21 mouse cellular contexts compared by ENCODE assay signal in genomic region chr6:115984580-115984979, GRCm38 (mm10). TPM values are rescaled to one million over a fixed set of nuclear protein-coding genes. Genes with fewer than 3 reads are reported as not detected.
A peak's percentile ranks its signal among the peaks of the same experiment; 100 is the strongest.
DNase-seq lines count a peak whose midpoint lies in the region; ATAC-seq and TF ChIP-seq lines count a peak whose summit lies in the region.
"Had no signal": no experiment of that assay in that cellular context is flagged by ENCODE, and none has a peak within 500 bp of the region (broad histone marks: within the 10 kb centered on the region; RNA-seq: fewer than 3 reads in every experiment).

No protein-coding gene starts in this region.

- 0 out of 2 replicates have a peak overlapping the region, but pooled peaks have one; percentile 0 for H3K27ac ChIP-seq in heart, embryonic 15.5 days
- peak overlapping the region; percentile 85; the same call in 1 of the 2 replicates for H3K27ac ChIP-seq in kidney, postnatal 0 days
- H3K27ac ChIP-seq in neural tube, embryonic 14.5 days (ENCODE audit: low read depth, low read length), result no peak overlapping the region
- H3K27ac ChIP-seq in forebrain, embryonic 14.5 days (ENCODE audit: low read depth, low read length), result no peak overlapping the region
- H3K27ac ChIP-seq: liver, embryonic 12.5 days had no signal

- no peak for ATAC-seq in heart, embryonic 15.5 days (replicated peaks; ENCODE audit: insufficient number of reproducible peaks, insufficient read depth, low FRiP score, low read depth)
- ATAC-seq in kidney, postnatal 0 days (replicated peaks; ENCODE audit: low FRiP score, low read depth), result no peak
- no peak for ATAC-seq in neural tube, embryonic 14.5 days (ENCODE audit: low read depth)
- ATAC-seq in forebrain, embryonic 14.5 days, result no peak
- ATAC-seq: liver, embryonic 12.5 days had no signal

- H3K36me3 ChIP-seq in heart, embryonic 15.5 days, result no peaks in the 10 kb centered on the region
- no peaks in the 10 kb centered on the region for H3K36me3 ChIP-seq in kidney, postnatal 0 days (ENCODE audit: insufficient read depth, low read length)
- H3K36me3 ChIP-seq in neural tube, embryonic 14.5 days (ENCODE audit: control insufficient read depth, insufficient read depth, low read length), result no peaks in the 10 kb centered on the region
- no peaks in the 10 kb centered on the region for H3K36me3 ChIP-seq in forebrain, embryonic 14.5 days (ENCODE audit: control insufficient read depth, insufficient read depth, low read length)
- H3K36me3 ChIP-seq: liver, embryonic 12.5 days had no signal

- TF ChIP-seq CTCF in kidney, postnatal 0 days (IDR thresholded peaks at IDR 0.05; ENCODE audit: low read depth), result no peak

- 0 out of 2 replicates have a peak overlapping the region, but pooled peaks have one; percentile 1 for H3K9ac ChIP-seq in heart, embryonic 15.5 days
- H3K9ac ChIP-seq in kidney, postnatal 0 days (ENCODE audit: low read depth, low read length), result no peak overlapping the region
- H3K9ac ChIP-seq in neural tube, embryonic 14.5 days (replicated peaks; ENCODE audit: low read depth, low read length), result 0 out of 2 replicates have a peak overlapping the region, but pooled peaks have one; percentile 16
- no peak overlapping the region for H3K9ac ChIP-seq in forebrain, embryonic 14.5 days (ENCODE audit: low read length)
- H3K9ac ChIP-seq: liver, embryonic 12.5 days had no signal

- intact Hi-C loops in heart, postnatal 36 days (cut with DNase I), result no loop called here

- H3K4me1 ChIP-seq in heart, embryonic 15.5 days (replicated peaks), result peaks cover 54% of the 10 kb centered on the region
- H3K4me1 ChIP-seq in kidney, postnatal 0 days (replicated peaks; ENCODE audit: insufficient read depth, low read length), result peaks cover 54% of the 10 kb centered on the region
- peaks cover 19% of the 10 kb centered on the region for H3K4me1 ChIP-seq in neural tube, embryonic 14.5 days (ENCODE audit: control insufficient read depth, insufficient read depth, low read length)
- peaks cover 2% of the 10 kb centered on the region; the same call in 1 of the 2 replicates for H3K4me1 ChIP-seq in forebrain, embryonic 14.5 days (ENCODE audit: control insufficient read depth, insufficient read depth, low read length)

- DNase-seq in heart, postnatal 36 days, result no peak
- no peak for DNase-seq in kidney, postnatal 0 days (ENCODE audit: low spot score)
- no peak for DNase-seq in kidney, adult 8-10 months
- peak; percentile 43 for DNase-seq in retina, embryonic 14.5 days (ENCODE audit: low spot score)
- no peak for DNase-seq in retina, postnatal 1 day
- no peak for DNase-seq in forebrain, embryonic 14.5 days (ENCODE audit: low spot score)
- DNase-seq: adrenal gland, postnatal 14 days; cerebellum, postnatal 14 days; kidney, adult 18-20 months; layer of hippocampus, adult 9-11 months; right cerebral cortex, postnatal 25 days; thymus, postnatal 4 days had no signal

- H3K4me3 ChIP-seq in heart, embryonic 15.5 days, result no peak overlapping the region
- no peak overlapping the region for H3K4me3 ChIP-seq in kidney, postnatal 0 days (replicated peaks; ENCODE audit: low read depth, low read length)
- H3K4me3 ChIP-seq in neural tube, embryonic 14.5 days (ENCODE audit: low read depth, low read length), result no peak overlapping the region
- H3K4me3 ChIP-seq in forebrain, embryonic 14.5 days (ENCODE audit: low read depth, low read length), result no peak overlapping the region
- H3K4me3 ChIP-seq: liver, embryonic 12.5 days had no signal

- peak overlapping the region; percentile 83; the same call in 1 of the 2 replicates for H3K4me2 ChIP-seq in heart, embryonic 15.5 days
- peak overlapping the region; percentile 40; the same call in 1 of the 2 replicates for H3K4me2 ChIP-seq in kidney, postnatal 0 days (ENCODE audit: low read length)
- H3K4me2 ChIP-seq in neural tube, embryonic 14.5 days (ENCODE audit: low read depth, low read length), result no peak overlapping the region
- no peak overlapping the region for H3K4me2 ChIP-seq in forebrain, embryonic 14.5 days (ENCODE audit: low read length)
- H3K4me2 ChIP-seq: liver, embryonic 12.5 days had no signal

- H3K9me3 ChIP-seq in heart, embryonic 15.5 days (replicated peaks), result no peaks in the 10 kb centered on the region
- H3K9me3 ChIP-seq in kidney, postnatal 0 days (replicated peaks; ENCODE audit: low read length), result no peaks in the 10 kb centered on the region
- H3K9me3 ChIP-seq in neural tube, embryonic 14.5 days (ENCODE audit: control insufficient read depth, low read length), result no peaks in the 10 kb centered on the region
- no peaks in the 10 kb centered on the region for H3K9me3 ChIP-seq in forebrain, embryonic 14.5 days (replicated peaks; ENCODE audit: control insufficient read depth, low read length)
- H3K9me3 ChIP-seq: liver, embryonic 12.5 days had no signal

- H3K27me3 ChIP-seq in heart, embryonic 15.5 days, result no peaks in the 10 kb centered on the region
- H3K27me3 ChIP-seq in kidney, postnatal 0 days (ENCODE audit: insufficient read depth, low read length), result no peaks in the 10 kb centered on the region
- H3K27me3 ChIP-seq in neural tube, embryonic 14.5 days (ENCODE audit: control insufficient read depth, insufficient read depth, low read length), result no peaks in the 10 kb centered on the region
- no peaks in the 10 kb centered on the region for H3K27me3 ChIP-seq in forebrain, embryonic 14.5 days (replicated peaks; ENCODE audit: control insufficient read depth, insufficient read depth, low read length)

- 72% methylated on average over 7 of the region's 7 CpGs for WGBS in heart, embryonic 15.5 days
- 47% methylated on average over 7 of the region's 7 CpGs for WGBS in kidney, postnatal 0 days
- 48% methylated on average over 7 of the region's 7 CpGs for WGBS in neural tube, embryonic 14.5 days
- WGBS in forebrain, embryonic 14.5 days, result 56% methylated on average over 7 of the region's 7 CpGs

RNA-seq across cellular contexts. Expression of gene Plxnd1, which starts 10.2 kb away (rescaled TPM):
- 38.6 and 53.4 TPM in 2 replicates for polyA plus RNA-seq in heart, embryonic 15.5 days (2015; fragmentation: Nextera tagmentation; extraction: Ambion mirVana)
- 10 to 100 TPM; 69.9 to 74.6 TPM for total RNA-seq in heart, postnatal 36 days (2021)
- 42.3 and 42.4 TPM in 2 replicates for polyA plus RNA-seq in kidney, postnatal 0 days (2015; fragmentation: Nextera tagmentation; extraction: Ambion mirVana)
- 4.2 and 14.1 TPM in 2 replicates for polyA plus RNA-seq in neural tube, embryonic 14.5 days (2014; fragmentation: Nextera tagmentation; extraction: Ambion mirVana)
- polyA plus RNA-seq in forebrain, embryonic 14.5 days (2014; fragmentation: Nextera tagmentation; extraction: Ambion mirVana), result 15.3 and 19.6 TPM in 2 replicates

RNA-seq across cellular contexts. Expression of gene H1foo, which starts 39.8 kb away (rescaled TPM):
- polyA plus RNA-seq in heart, embryonic 15.5 days (2015; fragmentation: Nextera tagmentation; extraction: Ambion mirVana), result not detected in 2 replicates
- total RNA-seq in heart, postnatal 36 days (2021), result not detected
- not detected in 2 replicates for polyA plus RNA-seq in kidney, postnatal 0 days (2015; fragmentation: Nextera tagmentation; extraction: Ambion mirVana)
- not detected in 2 replicates for polyA plus RNA-seq in neural tube, embryonic 14.5 days (2014; fragmentation: Nextera tagmentation; extraction: Ambion mirVana)
- not detected in 2 replicates for polyA plus RNA-seq in forebrain, embryonic 14.5 days (2014; fragmentation: Nextera tagmentation; extraction: Ambion mirVana)
- total RNA-seq: adrenal gland, postnatal 14 days; hematopoietic stem cell, adult 5-6 weeks; left cerebral cortex, postnatal 25 days; megakaryocyte progenitor cell, adult 5-6 weeks; MEL; monocyte, adult 5-6 weeks had no signal
- polyA plus RNA-seq: forebrain, embryonic 11.5 days; liver, embryonic 12.5 days had no signal

RNA-seq across cellular contexts. Expression of gene Rho, which starts 53.0 kb away (rescaled TPM):
- polyA plus RNA-seq in heart, embryonic 15.5 days (2015; fragmentation: Nextera tagmentation; extraction: Ambion mirVana), result not detected in 2 replicates
- not detected for total RNA-seq in heart, postnatal 36 days (2021)
- not detected in 2 replicates for polyA plus RNA-seq in kidney, postnatal 0 days (2015; fragmentation: Nextera tagmentation; extraction: Ambion mirVana)
- 0.07 and 2.6 TPM in 2 replicates for polyA plus RNA-seq in neural tube, embryonic 14.5 days (2014; fragmentation: Nextera tagmentation; extraction: Ambion mirVana)
- 0.19 and 0.30 TPM in 2 replicates for polyA plus RNA-seq in forebrain, embryonic 14.5 days (2014; fragmentation: Nextera tagmentation; extraction: Ambion mirVana)
- total RNA-seq: MEL; monocyte, adult 5-6 weeks had no signal
- polyA plus RNA-seq: liver, embryonic 12.5 days had no signal

Comparison
In these comparisons a context has a peak if more than half of its experiments do, and no peak if none do; other contexts are left out.
1. H3K27ac ChIP-seq: peak in heart, embryonic 15.5 days (single experiment) and kidney, postnatal 0 days (single experiment); none in neural tube, embryonic 14.5 days (single experiment) and forebrain, embryonic 14.5 days (single experiment).
2. H3K4me2 ChIP-seq: peak in heart, embryonic 15.5 days (single experiment) and kidney, postnatal 0 days (single experiment); none in neural tube, embryonic 14.5 days (single experiment) and forebrain, embryonic 14.5 days (single experiment).
3. H3K9ac ChIP-seq: peak in heart, embryonic 15.5 days (single experiment) and neural tube, embryonic 14.5 days (single experiment); none in kidney, postnatal 0 days (single experiment) and forebrain, embryonic 14.5 days (single experiment).